Mouse (Mus musculus) stomach, embryonic 15.5 days (tissue): ENCODE data around the gene Hsd3b6. TPM values are rescaled to one million over a fixed set of nuclear protein-coding genes. Genes with fewer than 3 reads are reported as not detected.
A peak's percentile ranks its signal among the peaks of the same experiment; 100 is the strongest.
"Not testable (repeated sequence)": the region's sequence is repeated elsewhere in the genome, so short reads cannot be mapped to it uniquely, and the experiment has no call there.

Experiments
- ATAC-seq: fragments of 200-750 bp; cut with Nextera tagmentation; 2 replicates; pipeline ENCODE4 v1.8.0; 2017; ENCODE audit warnings: low read depth, moderate number of reproducible peaks, moderate TSS enrichment; ENCODE audit not compliant: insufficient read depth, low FRiP score
- H3K27ac ChIP-seq: fragments of 300-500 bp; sonication (generic); 2 replicates; pipeline ENCODE4 v1.5.1; 2015; ENCODE audit warnings: mild to moderate bottlenecking, inconsistent platforms
- H3K27me3 ChIP-seq: fragments of 300-500 bp; sonication (generic); replicated peaks from 2 replicates; pipeline ENCODE4 v1.6.1; 2015; ENCODE audit warnings: inconsistent platforms
- H3K36me3 ChIP-seq: fragments of 300-500 bp; sonication (generic); 2 replicates; pipeline ENCODE4 v1.6.1; 2015; ENCODE audit warnings: inconsistent platforms
- H3K4me1 ChIP-seq: fragments of 300-500 bp; sonication (generic); 2 replicates; pipeline ENCODE4 v1.6.1; 2015; ENCODE audit warnings: inconsistent platforms
- H3K4me2 ChIP-seq: fragments of 300-500 bp; sonication (generic); 2 replicates; pipeline ENCODE4 v1.6.1; 2015; ENCODE audit warnings: mild to moderate bottlenecking, inconsistent platforms
- H3K4me3 ChIP-seq: fragments of 300-500 bp; sonication (generic); replicated peaks from 2 replicates; pipeline ENCODE4 v1.5.1; 2015; ENCODE audit warnings: inconsistent platforms
- H3K9ac ChIP-seq: fragments of 300-500 bp; sonication (generic); 2 replicates; pipeline ENCODE4 v1.6.1; 2015; ENCODE audit warnings: inconsistent platforms
- H3K9me3 ChIP-seq: fragments of 300-500 bp; sonication (generic); 2 replicates; pipeline ENCODE4 v1.6.1; 2016; ENCODE audit warnings: inconsistent platforms
- WGBS: fragments of 180-500 bp; shearing (Covaris S2); methylation state at CpG from one replicate; pipeline ENCODE4 v1.1.7; 2015; 5-methylcytosine and 5-hydroxymethylcytosine counted together
- polyA plus RNA-seq: library from polyadenylated mRNA; unstranded; fragments of >200 nt; fragmentation: Nextera tagmentation; extraction: Ambion mirVana; gene quantifications from 2 replicates; pipeline ENCODE4 v1.2.1, GENCODE M21; 2015

Hsd3b6 gene
- 1.2 and 1.4 TPM in 2 replicates for polyA plus RNA-seq

DNA sequence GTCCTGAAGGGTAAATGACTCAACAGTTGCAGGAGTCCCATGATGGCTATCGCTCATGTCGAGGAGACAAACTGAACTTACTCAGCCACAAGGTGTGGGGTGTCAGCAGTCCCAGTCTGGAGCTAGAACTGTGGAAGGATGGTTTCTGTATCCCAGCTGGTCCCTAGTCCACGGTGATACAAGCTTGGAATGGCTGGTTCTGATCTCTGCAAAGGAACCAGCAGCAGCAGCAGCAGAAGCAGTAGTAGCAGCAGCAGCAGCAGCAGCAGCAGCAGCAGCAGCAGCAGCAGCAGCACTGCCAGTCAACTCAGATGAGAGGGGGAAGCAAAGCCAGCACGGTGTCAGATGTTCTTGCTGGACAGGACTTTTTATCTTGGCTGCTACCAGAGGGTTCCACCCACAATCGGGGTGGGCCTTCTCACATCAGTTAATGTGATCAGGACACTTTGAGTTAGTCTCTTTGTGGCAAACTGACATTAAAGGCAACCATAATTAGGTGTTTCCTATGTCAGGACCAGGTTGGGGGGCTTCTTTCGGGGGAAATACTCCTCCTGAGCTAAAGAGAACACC is at the start of gene Hsd3b6:
Hsd3b6 (minus strand) TSS at position 343 of the 570 bp plus-strand sequence.
- no peak within 1 kb of the TSS for H3K4me3 ChIP-seq
- H3K9ac ChIP-seq = no peak within 1 kb of the TSS
- no peaks in the 10 kb centered on the region for H3K9me3 ChIP-seq
- ATAC-seq = no peak
- no peak within 1 kb of the TSS for H3K27ac ChIP-seq
- no peaks in the 10 kb centered on the region for H3K36me3 ChIP-seq
- no peaks in the 10 kb centered on the region for H3K27me3 ChIP-seq
- WGBS = 64% methylated on average over 6 of the region's 6 CpGs
- H3K4me2 ChIP-seq = no peak within 1 kb of the TSS
- no peaks in the 10 kb centered on the region for H3K4me1 ChIP-seq

DNA sequence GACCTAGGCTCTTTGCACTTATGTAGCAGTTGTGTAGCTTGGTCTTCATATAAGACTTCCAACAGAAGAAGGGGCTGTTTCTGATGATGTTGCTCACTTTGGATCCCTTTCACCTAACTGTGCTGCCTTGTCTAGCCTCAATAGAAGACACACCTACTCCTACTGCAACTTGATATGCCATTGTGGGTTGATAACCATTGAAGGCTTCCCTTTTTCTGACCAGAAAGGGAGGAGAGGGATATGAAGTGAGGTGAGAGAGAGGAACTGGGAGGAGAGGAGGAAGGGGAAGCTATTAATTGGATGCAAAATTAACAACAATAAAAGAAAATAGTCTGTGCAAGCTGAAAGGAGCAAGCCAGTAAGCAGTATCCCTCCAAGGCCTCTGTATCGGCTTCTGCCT is 48.6 kb upstream of the Hsd3b6 start:
- Histone ChIP-seq H3K9me3 (no peaks in the 10 kb centered on the region), H3K27me3 (no peaks in the 10 kb centered on the region), H3K4me3 (no peak overlapping the region), H3K4me2 (no peak overlapping the region), H3K9ac (no peak overlapping the region), H3K4me1 (no peaks in the 10 kb centered on the region), H3K27ac (no peak overlapping the region), H3K36me3 (no peaks in the 10 kb centered on the region)
- 93% methylated on average over 1 of the region's 1 CpGs for WGBS
- no peak for ATAC-seq

DNA sequence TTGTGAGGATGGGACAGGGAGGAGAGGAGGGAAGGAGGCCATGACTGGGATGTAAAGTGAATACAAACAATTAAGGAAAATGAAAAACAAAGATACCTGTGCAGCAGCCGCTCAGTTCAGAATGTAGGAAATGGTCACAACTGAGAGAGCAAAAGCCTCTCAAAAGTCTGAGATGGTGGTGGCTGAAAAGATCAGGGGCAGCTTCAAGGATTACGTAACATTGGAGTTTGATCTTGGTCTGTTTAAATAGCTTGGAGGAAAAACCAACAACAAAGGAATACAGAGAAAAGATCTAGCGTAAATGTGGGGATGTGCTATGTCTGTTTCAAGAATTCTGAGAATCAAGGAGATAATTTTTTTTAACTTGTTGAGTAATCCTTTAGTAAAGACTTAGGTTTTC is 45.3 kb upstream of the Hsd3b6 start, which contains the start of gene Hsd3b1:
Hsd3b1 (minus strand) TSS at position 219 of the 400 bp plus-strand sequence.
- H3K27me3 ChIP-seq = no peaks in the 10 kb centered on the region
- no peaks in the 10 kb centered on the region for H3K9me3 ChIP-seq
- H3K27ac ChIP-seq = no peak within 1 kb of the TSS
- no peak within 1 kb of the TSS for H3K4me2 ChIP-seq
- no peaks in the 10 kb centered on the region for H3K36me3 ChIP-seq
- H3K4me3 ChIP-seq = no peak within 1 kb of the TSS
- H3K4me1 ChIP-seq = no peaks in the 10 kb centered on the region
- WGBS = 85% methylated on average over 3 of the region's 3 CpGs
- ATAC-seq = no peak
- H3K9ac ChIP-seq = no peak within 1 kb of the TSS

DNA sequence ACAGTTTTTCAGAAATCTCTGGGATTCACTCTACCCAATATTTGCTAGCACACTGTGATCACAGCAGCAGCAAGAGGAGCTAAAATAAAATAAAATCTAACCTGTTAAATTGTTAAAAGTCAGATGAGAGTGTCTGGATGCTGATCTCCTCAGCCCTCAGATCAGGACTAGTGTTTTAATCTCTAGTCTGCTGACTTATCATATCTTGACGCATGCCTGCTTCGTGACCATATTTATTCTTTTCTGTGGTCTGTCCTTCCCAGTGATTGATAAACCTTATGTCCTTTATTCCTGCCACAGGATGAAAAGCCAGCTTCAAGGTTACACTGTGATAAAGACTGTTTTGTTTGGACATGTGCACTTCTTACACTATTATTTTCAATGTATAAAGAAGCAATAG is 43.8 kb upstream of the Hsd3b6 start:
- Histone ChIP-seq H3K27me3 (no peaks in the 10 kb centered on the region), H3K4me1 (no peaks in the 10 kb centered on the region), H3K9ac (no peak overlapping the region), H3K9me3 (no peaks in the 10 kb centered on the region), H3K27ac (no peak overlapping the region), H3K36me3 (no peaks in the 10 kb centered on the region), H3K4me3 (no peak overlapping the region), H3K4me2 (no peak overlapping the region)
- no peak for ATAC-seq
- WGBS = 47% methylated on average over 2 of the region's 2 CpGs

DNA sequence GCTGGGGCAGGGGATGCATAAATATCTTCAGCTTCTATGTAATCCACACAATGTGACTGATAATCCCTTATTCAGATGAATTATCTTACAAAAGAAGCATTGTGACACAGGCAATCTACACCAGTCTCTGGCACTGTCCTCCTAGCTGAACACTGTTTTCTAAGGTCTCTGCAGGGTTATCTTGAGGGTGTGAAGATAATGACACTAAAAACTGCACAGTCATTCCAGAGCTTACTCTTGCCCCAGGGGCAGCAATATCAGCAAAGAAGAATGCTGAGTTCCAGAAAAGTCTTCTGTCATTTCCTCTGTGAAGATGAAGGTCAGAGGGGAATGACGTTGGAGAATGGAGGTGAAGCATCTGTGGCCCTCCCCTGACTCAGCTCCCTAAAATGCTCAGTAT is 42.6 kb upstream of the Hsd3b6 start:
- Histone ChIP-seq H3K4me2 (no peak overlapping the region), H3K36me3 (no peaks in the 10 kb centered on the region), H3K4me3 (no peak overlapping the region), H3K9ac (no peak overlapping the region), H3K27ac (no peak overlapping the region), H3K4me1 (no peaks in the 10 kb centered on the region), H3K27me3 (no peaks in the 10 kb centered on the region), H3K9me3 (no peaks in the 10 kb centered on the region)
- ATAC-seq = peak; percentile 67; the same call in 1 of the 2 replicates
- WGBS = 26% methylated on average over 1 of the region's 1 CpGs

DNA sequence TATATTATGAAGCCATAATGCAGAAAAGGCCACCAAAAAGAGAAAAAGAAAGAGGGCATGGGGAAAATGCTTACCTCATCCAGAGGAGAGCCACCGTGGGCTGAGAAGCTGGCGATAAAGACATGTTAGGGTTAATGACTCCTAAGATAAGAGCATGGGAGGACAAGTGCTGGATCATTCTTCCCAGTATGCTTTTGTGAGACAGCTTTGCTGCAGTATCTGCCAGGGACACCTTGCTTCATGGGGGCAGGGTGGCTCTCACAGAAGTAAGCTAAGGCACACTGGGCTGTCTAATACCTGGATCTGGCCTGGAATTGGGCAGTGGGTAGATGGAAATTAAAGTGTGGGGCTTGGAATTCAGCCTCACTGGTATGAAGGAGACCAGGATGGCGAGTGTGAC is 40.9 kb upstream of the Hsd3b6 start:
- 66% methylated on average over 3 of the region's 3 CpGs for WGBS
- Histone ChIP-seq H3K9me3 (no peaks in the 10 kb centered on the region), H3K4me1 (no peaks in the 10 kb centered on the region), H3K4me2 (no peak overlapping the region), H3K27me3 (no peaks in the 10 kb centered on the region), H3K9ac (no peak overlapping the region), H3K27ac (no peak overlapping the region), H3K4me3 (no peak overlapping the region), H3K36me3 (no peaks in the 10 kb centered on the region)
- peak; percentile 86 for ATAC-seq

DNA sequence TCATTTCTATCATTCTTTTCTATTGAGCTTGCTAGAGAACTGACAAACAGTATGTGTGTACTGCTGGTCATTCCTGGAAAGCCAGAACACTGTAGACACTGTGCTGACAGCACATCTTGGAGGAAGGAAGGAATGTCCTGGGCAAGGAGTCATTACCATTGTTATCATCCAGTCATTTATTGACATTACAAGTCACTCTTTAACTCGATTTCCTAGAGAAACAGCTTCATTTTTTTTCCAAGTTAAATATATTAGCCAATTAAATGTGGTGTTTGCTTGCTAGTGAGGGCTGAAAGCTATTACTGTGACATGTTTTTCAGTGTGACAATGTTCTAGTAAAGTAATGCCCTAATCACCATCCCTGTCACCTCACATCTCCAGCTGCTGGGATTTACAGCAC is 39.4 kb upstream of the Hsd3b6 start:
- ATAC-seq = no peak
- 20% methylated on average over 1 of the region's 1 CpGs for WGBS
- H3K4me2 ChIP-seq = no peak overlapping the region

DNA sequence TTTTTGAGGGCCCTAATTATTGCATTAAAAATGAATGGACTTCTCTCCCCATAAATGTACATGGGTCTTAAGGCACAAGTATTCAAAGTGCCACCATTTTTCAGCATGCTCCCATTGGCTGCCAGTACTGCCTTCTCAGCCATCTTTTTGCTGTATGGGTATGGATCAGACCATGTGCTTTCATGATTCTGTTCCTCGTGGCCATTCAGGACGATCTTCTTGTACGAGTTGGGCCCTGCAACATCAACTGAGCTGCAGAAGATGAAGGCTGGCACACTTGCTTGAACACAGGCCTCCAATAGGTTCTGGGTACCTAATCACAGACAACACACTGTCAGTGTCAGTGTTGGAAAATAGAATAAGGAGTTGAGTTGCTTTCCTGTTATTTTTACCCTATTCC is 38.8 kb upstream of the Hsd3b6 start:
- H3K27ac ChIP-seq = no peak overlapping the region
- no peaks in the 10 kb centered on the region for H3K36me3 ChIP-seq
- no peak overlapping the region for H3K4me3 ChIP-seq
- no peak for ATAC-seq
- no peaks in the 10 kb centered on the region for H3K4me1 ChIP-seq
- H3K4me2 ChIP-seq = no peak overlapping the region
- no peaks in the 10 kb centered on the region for H3K9me3 ChIP-seq
- H3K9ac ChIP-seq = no peak overlapping the region
- H3K27me3 ChIP-seq = no peaks in the 10 kb centered on the region
- 92% methylated on average over 3 of the region's 3 CpGs for WGBS

More for the DNA sequence above, 39.4 kb upstream of the Hsd3b6 start:
- H3K9ac ChIP-seq = no peak overlapping the region
- no peaks in the 10 kb centered on the region for H3K27me3 ChIP-seq
- H3K4me3 ChIP-seq = no peak overlapping the region
- no peaks in the 10 kb centered on the region for H3K36me3 ChIP-seq
- H3K9me3 ChIP-seq = no peaks in the 10 kb centered on the region
- H3K4me1 ChIP-seq = no peaks in the 10 kb centered on the region
- no peak overlapping the region for H3K27ac ChIP-seq

DNA sequence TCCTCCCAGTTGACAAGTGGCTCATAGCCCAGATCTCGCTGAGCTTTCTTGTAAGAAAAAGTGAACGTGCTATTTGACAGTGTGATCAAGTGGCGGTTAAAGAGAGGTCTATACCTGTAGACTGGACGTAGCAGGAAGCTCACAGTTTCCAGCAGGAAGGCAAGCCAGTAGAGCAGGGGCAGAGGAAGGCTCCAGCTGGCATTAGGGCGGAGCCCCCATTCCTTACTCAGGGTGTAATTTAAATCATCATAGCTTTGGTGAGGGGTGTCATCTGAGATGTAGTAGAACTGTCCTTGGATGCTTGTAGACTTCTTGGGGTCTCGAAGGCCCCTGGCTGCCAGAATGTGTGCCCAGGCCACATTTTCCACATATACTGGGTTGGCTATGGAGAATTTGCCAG is 38.4 kb upstream of the Hsd3b6 start:
- no peaks in the 10 kb centered on the region for H3K9me3 ChIP-seq
- no peaks in the 10 kb centered on the region for H3K27me3 ChIP-seq
- H3K36me3 ChIP-seq = no peaks in the 10 kb centered on the region
- H3K9ac ChIP-seq = no peak overlapping the region
- no peak overlapping the region for H3K27ac ChIP-seq
- no peak for ATAC-seq
- no peaks in the 10 kb centered on the region for H3K4me1 ChIP-seq
- no peak overlapping the region for H3K4me3 ChIP-seq
- 81% methylated on average over 6 of the region's 6 CpGs for WGBS
- no peak overlapping the region for H3K4me2 ChIP-seq

DNA sequence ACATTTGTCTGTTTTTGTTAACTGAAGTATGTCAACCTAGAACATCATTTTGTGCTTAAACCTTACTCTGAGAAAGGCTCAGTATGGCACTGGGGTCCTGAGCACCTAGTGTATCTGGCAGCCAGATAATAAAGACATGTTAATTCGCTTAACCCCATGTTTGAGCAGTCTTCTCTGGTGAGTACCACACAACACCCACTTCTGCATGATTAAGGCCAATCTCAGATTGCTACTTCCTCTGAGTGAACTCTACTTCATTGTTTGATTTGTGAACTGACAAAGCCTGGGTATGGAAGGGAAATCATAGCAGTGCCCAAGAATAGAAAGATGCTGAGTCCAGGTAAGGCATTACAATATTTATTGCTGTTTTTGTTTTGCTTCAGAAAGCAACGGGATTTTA is 37.6 kb upstream of the Hsd3b6 start:
- H3K9ac ChIP-seq = no peak overlapping the region
- no peak overlapping the region for H3K4me2 ChIP-seq
- no peaks in the 10 kb centered on the region for H3K9me3 ChIP-seq
- 79% methylated on average over 2 of the region's 2 CpGs for WGBS
- H3K36me3 ChIP-seq = no peaks in the 10 kb centered on the region
- no peaks in the 10 kb centered on the region for H3K27me3 ChIP-seq
- H3K4me1 ChIP-seq = no peaks in the 10 kb centered on the region
- no peak for ATAC-seq
- no peak overlapping the region for H3K27ac ChIP-seq
- H3K4me3 ChIP-seq = no peak overlapping the region

DNA sequence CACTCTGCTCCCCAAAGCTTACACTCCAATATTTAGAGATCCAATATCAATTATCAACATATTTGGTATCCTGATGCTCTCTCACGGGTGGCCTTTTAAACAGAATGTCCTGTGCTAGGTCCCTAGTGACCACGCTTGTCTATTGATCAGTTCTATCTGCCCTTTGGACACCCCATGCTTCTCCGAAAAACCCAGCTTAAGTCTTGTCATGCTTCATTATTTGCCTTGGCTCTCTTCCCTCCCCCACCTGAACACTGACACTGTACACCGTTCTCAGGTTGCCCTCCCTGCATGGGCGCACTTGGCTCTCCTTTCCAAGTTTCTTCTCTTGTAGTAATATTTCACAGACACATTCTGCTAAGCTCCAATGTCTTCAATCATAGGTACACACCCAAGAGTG is 36.0 kb upstream of the Hsd3b6 start:
- H3K4me3 ChIP-seq = no peak overlapping the region
- 77% methylated on average over 5 of the region's 5 CpGs for WGBS
- no peak for ATAC-seq
- H3K27ac ChIP-seq = no peak overlapping the region
- H3K36me3 ChIP-seq = no peaks in the 10 kb centered on the region
- no peaks in the 10 kb centered on the region for H3K4me1 ChIP-seq
- no peak overlapping the region for H3K4me2 ChIP-seq
- no peaks in the 10 kb centered on the region for H3K27me3 ChIP-seq
- no peaks in the 10 kb centered on the region for H3K9me3 ChIP-seq
- H3K9ac ChIP-seq = no peak overlapping the region

DNA sequence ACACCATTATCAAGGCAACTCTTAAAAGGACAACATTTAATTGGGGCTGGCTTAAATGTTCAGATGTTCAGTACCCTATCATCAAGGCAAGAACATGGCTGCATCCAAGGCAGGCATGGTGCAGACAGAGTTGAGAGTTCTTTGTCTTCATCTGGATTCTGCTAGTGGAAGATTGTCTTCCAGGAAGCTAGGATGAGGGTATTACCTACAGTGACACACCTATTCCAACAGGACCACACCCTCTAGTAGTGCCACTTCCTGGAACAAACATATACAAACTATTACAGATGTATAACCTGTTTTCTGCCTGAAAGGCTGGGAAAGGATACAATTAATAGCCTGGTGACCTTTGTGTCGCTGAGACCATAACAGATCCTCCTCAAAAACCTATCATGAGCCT is 34.7 kb upstream of the Hsd3b6 start:
- Histone ChIP-seq H3K9me3 (no peaks in the 10 kb centered on the region), H3K4me3 (no peak overlapping the region), H3K9ac (no peak overlapping the region), H3K36me3 (no peaks in the 10 kb centered on the region), H3K27ac (no peak overlapping the region), H3K4me1 (no peaks in the 10 kb centered on the region), H3K27me3 (no peaks in the 10 kb centered on the region), H3K4me2 (no peak overlapping the region)
- WGBS = 73% methylated on average over 1 of the region's 1 CpGs
- ATAC-seq = no peak

DNA sequence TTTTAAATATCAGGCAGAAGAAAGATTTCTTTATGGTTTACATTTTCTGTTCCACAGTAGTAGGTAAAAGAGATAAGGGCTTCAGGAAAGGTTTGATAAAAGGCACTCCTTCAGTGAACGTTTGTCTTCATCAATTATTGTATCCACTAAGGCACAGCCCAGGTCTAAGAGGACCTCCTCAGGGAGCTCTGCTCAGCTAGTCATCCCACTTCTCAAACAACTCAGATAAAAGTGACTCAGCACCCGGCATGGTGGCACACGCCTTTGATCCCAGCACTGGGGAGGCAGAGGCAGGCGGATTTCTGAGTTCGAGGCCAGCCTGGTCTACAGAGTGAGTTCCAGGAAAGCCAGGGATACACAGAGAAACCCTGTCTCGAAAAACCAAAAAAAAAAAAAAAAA is 1.6 kb downstream of the Hsd3b6 start:
- H3K27me3 ChIP-seq, H3K36me3 ChIP-seq, H3K9me3 ChIP-seq, H3K4me3 ChIP-seq, H3K4me2 ChIP-seq, H3K4me1 ChIP-seq, H3K9ac ChIP-seq, H3K27ac ChIP-seq, ATAC-seq: not testable (repeated sequence)
- 69% methylated on average over 6 of the region's 6 CpGs for WGBS
